Mouse (Mus musculus): ENCODE measurements around the gene Scn1b. TPM values are rescaled to one million over a fixed set of nuclear protein-coding genes. Genes with fewer than 3 reads are reported as not detected.
A peak's percentile ranks its signal among the peaks of the same experiment; 100 is the strongest.

Scn1b gene
- polyA plus RNA-seq, 1 experiment from 2014 or later = 3.0 TPM

DNA sequence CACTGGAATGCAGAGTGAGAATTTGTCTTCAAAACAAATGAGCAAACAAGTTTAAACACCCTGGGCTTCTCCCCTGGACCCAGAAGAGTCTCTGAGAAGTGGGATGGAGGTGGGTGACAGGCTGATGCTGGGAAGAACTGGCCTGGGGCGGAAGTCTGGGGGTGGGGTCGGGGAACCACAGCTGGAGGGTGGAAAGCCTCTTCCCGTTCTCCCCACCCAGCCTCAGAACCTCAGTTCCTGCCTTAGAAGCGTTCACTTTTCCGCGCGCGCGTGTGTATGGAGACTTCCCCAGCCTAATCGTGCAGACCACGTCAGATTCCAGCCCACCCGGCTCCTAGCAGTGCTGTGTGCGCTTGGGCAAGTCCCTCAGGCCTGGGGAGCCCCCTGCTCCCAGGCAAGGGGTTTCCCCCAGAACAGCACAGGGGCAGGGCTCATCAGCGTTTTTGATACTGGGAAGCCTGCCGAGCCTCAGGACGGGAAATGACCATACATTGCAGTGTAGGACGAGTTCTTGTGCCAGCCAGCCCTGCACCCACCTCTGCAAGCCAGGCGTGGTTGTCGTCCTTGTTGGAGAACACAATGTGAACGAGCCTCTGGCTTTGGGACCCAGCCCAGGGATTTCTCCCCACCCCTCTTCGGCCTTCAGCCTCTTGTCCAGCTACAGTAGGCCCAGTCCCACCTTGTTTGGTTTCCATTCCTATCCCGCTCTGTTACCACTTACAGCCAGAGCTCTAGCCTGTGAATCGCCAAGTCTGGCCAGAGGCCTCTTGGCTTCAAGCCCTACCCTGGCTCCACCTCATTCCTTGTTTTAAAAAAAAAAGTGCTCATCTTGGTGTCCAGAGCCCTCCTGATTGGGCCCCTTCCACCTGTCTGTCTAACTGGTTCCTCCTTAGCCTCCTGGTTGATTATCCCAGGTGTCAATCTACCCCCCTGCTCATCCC, 24.8 kb upstream of the Scn1b start:
- H3K4me1 ChIP-seq (ENCODE audit: control insufficient read depth, insufficient read depth, low read length) = peaks cover 39% of the 10 kb centered on the region
- no peaks in the 10 kb centered on the region for H3K9me3 ChIP-seq (replicated peaks; ENCODE audit: control insufficient read depth, low read length)
- peak overlapping the region; percentile 94 for H3K27ac ChIP-seq (ENCODE audit: low read depth, low read length)
- WGBS (ENCODE audit: insufficient replicate concordance) = 20% methylated on average over 23 of the region's 23 CpGs
- H3K4me2 ChIP-seq = peak overlapping the region; percentile 78
- peak overlapping the region; percentile 97 for H3K9ac ChIP-seq (ENCODE audit: low read depth, low read length)
- peak; percentile 46 for ATAC-seq (replicated peaks; ENCODE audit: insufficient number of reproducible peaks, low FRiP score, low TSS enrichment)
- H3K27me3 ChIP-seq (ENCODE audit: control insufficient read depth, insufficient read depth, low read length) = no peaks in the 10 kb centered on the region
- H3K4me3 ChIP-seq (ENCODE audit: low read depth, low read length) = peak overlapping the region; percentile 93
- 0 out of 2 replicates have a peak, but pooled peaks cover 1% of the 10 kb centered on the region for H3K36me3 ChIP-seq (ENCODE audit: control insufficient read depth, insufficient read depth, low read length)

DNA sequence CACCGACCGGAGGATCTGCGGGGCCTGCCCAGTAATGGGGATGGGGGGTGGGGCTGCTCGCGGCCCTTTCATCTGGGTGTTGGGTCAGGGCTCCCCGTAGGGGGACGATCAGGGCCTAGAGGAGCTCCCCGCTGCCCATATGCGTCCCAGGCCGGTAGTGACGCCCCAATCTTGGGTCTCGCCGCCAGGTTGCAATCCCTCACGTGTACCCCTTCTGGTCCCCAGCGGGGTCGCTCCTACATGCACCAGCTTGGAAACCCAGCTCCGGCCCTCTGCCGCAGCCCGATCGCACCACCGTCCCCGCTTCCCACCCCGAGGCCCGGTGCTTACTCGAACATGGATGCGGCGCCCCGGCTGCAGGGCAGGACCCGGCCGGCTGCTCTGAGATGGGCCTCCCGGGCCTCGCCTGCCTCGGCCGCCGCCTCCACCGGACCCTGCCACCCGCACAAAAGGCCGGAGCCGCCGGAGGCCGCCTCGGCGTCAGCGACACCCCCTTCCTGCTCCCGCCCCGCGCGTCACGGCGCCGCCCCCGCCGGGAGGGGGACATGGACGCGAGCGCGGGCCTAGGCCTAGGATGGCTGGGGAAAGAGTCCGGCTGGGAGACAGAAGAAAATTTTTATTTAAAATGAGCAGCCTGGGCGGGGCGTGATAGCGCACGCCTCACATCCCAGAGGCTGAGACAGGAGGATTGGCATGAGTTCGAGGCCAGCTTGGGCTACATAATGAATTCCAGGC, 23.9 kb upstream of the Scn1b start:
- H3K9me3 ChIP-seq (replicated peaks; ENCODE audit: control insufficient read depth, low read length) = no peaks in the 10 kb centered on the region
- H3K36me3 ChIP-seq (ENCODE audit: control insufficient read depth, insufficient read depth, low read length) = 0 out of 2 replicates have a peak, but pooled peaks cover 3% of the 10 kb centered on the region
- WGBS (ENCODE audit: insufficient replicate concordance) = under 1% methylated on average over 53 of the region's 63 CpGs
- H3K27ac ChIP-seq (ENCODE audit: low read depth, low read length) = peak overlapping the region; percentile 94
- H3K27me3 ChIP-seq (ENCODE audit: control insufficient read depth, insufficient read depth, low read length) = no peaks in the 10 kb centered on the region
- H3K4me3 ChIP-seq (ENCODE audit: low read depth, low read length) = peak overlapping the region; percentile 93
- peak overlapping the region; percentile 97 for H3K9ac ChIP-seq (ENCODE audit: low read depth, low read length)
- peak; percentile 86 for ATAC-seq (replicated peaks; ENCODE audit: insufficient number of reproducible peaks, low FRiP score, low TSS enrichment)
- H3K4me2 ChIP-seq = peak overlapping the region; percentile 78
- peaks cover 45% of the 10 kb centered on the region for H3K4me1 ChIP-seq (ENCODE audit: control insufficient read depth, insufficient read depth, low read length)

DNA sequence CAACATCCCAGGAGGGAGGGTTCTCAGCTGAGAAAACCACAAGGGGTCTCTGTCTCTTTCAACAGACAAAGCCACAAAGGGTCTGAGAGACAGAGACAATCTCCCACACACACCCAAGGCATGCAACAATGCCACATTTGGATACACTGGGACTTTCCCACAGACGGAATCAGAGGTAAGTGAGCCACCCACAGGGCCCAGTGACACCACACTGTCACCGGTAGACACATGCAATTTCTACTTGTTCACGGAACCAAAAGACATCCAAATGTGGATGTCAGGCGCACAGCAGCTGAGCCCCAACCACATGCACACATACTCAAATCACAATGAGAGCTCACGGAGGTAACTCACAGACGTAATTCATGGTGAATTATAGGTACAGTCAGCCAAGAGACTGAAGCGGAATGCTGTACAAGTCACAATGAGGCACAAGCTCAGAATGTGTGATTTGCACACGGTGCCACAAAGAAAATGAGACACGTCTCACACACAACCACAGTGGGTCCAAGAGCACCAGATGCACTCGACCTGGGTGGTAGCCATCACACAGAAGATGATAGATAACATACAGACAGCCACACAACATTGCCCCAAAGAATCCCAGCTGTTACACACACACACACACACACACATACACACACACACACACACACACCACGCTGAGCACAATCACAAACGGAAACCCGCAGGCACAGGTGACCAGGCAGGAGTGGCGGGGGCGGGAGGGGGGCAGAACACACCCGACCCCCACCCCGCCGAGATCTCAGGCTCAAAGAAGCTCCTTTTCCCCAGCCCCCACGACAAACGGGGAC, 23.2 kb upstream of the Scn1b start:
- peak overlapping the region; percentile 94 for H3K27ac ChIP-seq (ENCODE audit: low read depth, low read length)
- H3K9ac ChIP-seq (ENCODE audit: low read depth, low read length) = peak overlapping the region; percentile 97
- peak overlapping the region; percentile 93 for H3K4me3 ChIP-seq (ENCODE audit: low read depth, low read length)
- H3K4me2 ChIP-seq = peak overlapping the region; percentile 78
- peaks cover 45% of the 10 kb centered on the region for H3K4me1 ChIP-seq (ENCODE audit: control insufficient read depth, insufficient read depth, low read length)
- no peaks in the 10 kb centered on the region for H3K9me3 ChIP-seq (replicated peaks; ENCODE audit: control insufficient read depth, low read length)
- ATAC-seq (replicated peaks; ENCODE audit: insufficient number of reproducible peaks, low FRiP score, low TSS enrichment) = no peak
- 0 out of 2 replicates have a peak, but pooled peaks cover 3% of the 10 kb centered on the region for H3K36me3 ChIP-seq (ENCODE audit: control insufficient read depth, insufficient read depth, low read length)
- 3% methylated on average over 20 of the region's 20 CpGs for WGBS (ENCODE audit: insufficient replicate concordance)
- H3K27me3 ChIP-seq (ENCODE audit: control insufficient read depth, insufficient read depth, low read length) = no peaks in the 10 kb centered on the region

DNA sequence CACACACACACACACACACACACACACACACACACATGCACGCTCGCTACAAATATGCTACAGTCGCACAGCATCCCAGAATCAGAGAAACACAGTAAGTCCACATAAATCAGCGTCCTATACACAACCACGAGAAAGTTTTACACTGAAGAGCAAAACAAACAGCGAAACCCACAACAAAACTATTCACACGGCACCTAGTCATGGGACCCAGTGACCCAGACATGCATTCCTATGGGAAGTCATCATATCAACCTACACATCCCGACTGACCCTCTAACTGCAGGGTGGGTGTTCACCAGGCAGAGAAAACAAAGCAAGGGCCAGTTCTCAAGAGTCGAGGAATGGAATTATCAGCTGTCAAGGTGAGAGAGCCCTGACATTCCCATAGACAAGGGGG, 22.5 kb upstream of the Scn1b start:
- no peak for ATAC-seq (replicated peaks; ENCODE audit: insufficient number of reproducible peaks, low FRiP score, low TSS enrichment)
- peak overlapping the region; percentile 93 for H3K4me3 ChIP-seq (ENCODE audit: low read depth, low read length)
- H3K27ac ChIP-seq (ENCODE audit: low read depth, low read length) = peak overlapping the region; percentile 94
- H3K9ac ChIP-seq (ENCODE audit: low read depth, low read length) = peak overlapping the region; percentile 97
- H3K36me3 ChIP-seq (ENCODE audit: control insufficient read depth, insufficient read depth, low read length) = 0 out of 2 replicates have a peak, but pooled peaks cover 3% of the 10 kb centered on the region
- H3K27me3 ChIP-seq (ENCODE audit: control insufficient read depth, insufficient read depth, low read length) = no peaks in the 10 kb centered on the region
- H3K4me1 ChIP-seq (ENCODE audit: control insufficient read depth, insufficient read depth, low read length) = peaks cover 44% of the 10 kb centered on the region
- H3K9me3 ChIP-seq (replicated peaks; ENCODE audit: control insufficient read depth, low read length) = no peaks in the 10 kb centered on the region
- H3K4me2 ChIP-seq = peak overlapping the region; percentile 78
- 40% methylated on average over 9 of the region's 9 CpGs for WGBS (ENCODE audit: insufficient replicate concordance)

DNA sequence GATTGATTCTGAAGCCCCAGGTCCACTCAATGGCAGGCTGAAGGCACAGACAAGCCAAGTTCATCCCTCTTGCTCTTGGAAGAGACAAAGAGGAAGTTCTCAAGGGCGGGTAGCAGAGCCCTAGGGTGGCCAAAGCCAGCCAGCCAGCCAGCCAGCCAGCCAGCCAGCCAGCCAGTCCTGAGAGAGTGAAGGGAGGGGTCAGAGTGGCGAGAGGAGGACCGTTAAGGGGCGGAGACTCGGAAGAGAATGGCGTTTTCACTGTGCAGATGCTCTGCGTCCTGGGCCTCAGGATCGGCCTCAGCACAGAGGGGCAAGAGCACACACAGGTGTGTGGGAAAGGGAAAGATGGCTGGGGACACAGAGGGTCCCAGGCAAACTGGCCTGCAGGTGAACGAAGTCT, 22.0 kb upstream of the Scn1b start:
- ATAC-seq (replicated peaks; ENCODE audit: insufficient number of reproducible peaks, low FRiP score, low TSS enrichment) = peak; percentile 24; the same call in 1 of the 2 replicates

DNA sequence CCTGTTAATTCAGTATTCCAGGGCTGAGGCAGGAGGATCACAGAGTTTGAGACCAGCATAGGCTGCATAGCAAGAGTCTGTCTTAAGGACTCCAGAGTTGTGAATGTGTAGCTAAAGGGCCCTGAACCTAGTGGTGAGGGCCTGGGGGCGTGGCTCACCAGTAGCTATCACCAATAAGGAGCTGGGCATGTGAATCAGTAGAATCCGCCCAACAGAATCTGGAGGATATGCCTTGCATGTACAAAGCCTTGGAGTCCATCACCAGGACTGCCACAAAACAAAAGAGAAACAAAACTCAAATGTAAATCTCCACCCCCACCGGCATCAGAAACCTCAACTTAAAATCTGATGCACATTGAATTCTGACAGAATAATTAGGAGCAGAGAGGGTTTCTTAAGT, 21.3 kb upstream of the Scn1b start:
- Histone ChIP-seq H3K27me3 (ENCODE audit: control insufficient read depth, insufficient read depth, low read length) (no peaks in the 10 kb centered on the region), H3K9ac (ENCODE audit: low read depth, low read length) (peak overlapping the region; percentile 56), H3K4me1 (ENCODE audit: control insufficient read depth, insufficient read depth, low read length) (peaks cover 44% of the 10 kb centered on the region), H3K4me3 (ENCODE audit: low read depth, low read length) (no peak overlapping the region), H3K27ac (ENCODE audit: low read depth, low read length) (peak overlapping the region; percentile 67; the same call in 1 of the 2 replicates), H3K36me3 (ENCODE audit: control insufficient read depth, insufficient read depth, low read length) (peaks cover 8% of the 10 kb centered on the region; the same call in 1 of the 2 replicates), H3K4me2 (peak overlapping the region; percentile 78), H3K9me3 (replicated peaks; ENCODE audit: control insufficient read depth, low read length) (no peaks in the 10 kb centered on the region)
- 61% methylated on average over 3 of the region's 3 CpGs for WGBS (ENCODE audit: insufficient replicate concordance)
- ATAC-seq (replicated peaks; ENCODE audit: insufficient number of reproducible peaks, low FRiP score, low TSS enrichment) = no peak

More for the DNA sequence above, 22.0 kb upstream of the Scn1b start:
- Histone ChIP-seq H3K36me3 (ENCODE audit: control insufficient read depth, insufficient read depth, low read length) (0 out of 2 replicates have a peak, but pooled peaks cover 3% of the 10 kb centered on the region), H3K4me3 (ENCODE audit: low read depth, low read length) (peak overlapping the region; percentile 93), H3K9me3 (replicated peaks; ENCODE audit: control insufficient read depth, low read length) (no peaks in the 10 kb centered on the region), H3K4me2 (peak overlapping the region; percentile 78), H3K27ac (ENCODE audit: low read depth, low read length) (peak overlapping the region; percentile 67), H3K27me3 (ENCODE audit: control insufficient read depth, insufficient read depth, low read length) (no peaks in the 10 kb centered on the region), H3K4me1 (ENCODE audit: control insufficient read depth, insufficient read depth, low read length) (peaks cover 44% of the 10 kb centered on the region), H3K9ac (ENCODE audit: low read depth, low read length) (peak overlapping the region; percentile 97)
- whole genome bisulfite sequencing (ENCODE audit: insufficient replicate concordance) = 5% methylated on average over 9 of the region's 9 CpGs

DNA sequence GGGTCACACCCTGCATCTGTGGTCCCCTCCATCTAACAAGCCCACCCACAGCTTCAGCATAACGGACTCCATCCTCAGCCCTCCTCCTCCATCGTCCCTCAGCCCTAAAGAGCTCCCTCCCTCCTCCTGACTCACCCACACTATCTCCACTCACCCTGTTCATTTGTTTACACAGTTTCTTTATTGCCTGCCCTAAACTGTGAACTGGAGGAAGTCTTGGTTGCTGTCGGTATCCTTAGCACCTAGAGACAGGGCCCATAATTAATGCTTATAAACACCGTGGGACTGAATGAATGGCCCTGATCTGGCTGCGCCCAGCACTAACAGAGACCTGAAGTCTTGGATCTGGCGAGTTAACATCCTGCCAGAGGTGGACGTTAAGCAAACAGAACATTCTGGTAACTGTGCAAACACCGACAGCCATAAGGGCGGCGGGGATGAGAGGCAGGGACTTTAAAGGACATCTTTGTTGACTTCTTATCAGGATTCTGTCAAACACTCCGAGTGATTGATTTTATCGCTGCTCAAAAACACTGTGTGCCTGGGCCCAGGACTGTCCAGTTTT, 18.9 kb upstream of the Scn1b start:
- Histone ChIP-seq H3K27ac (ENCODE audit: low read depth, low read length) (no peak overlapping the region), H3K4me1 (ENCODE audit: control insufficient read depth, insufficient read depth, low read length) (peaks cover 45% of the 10 kb centered on the region), H3K4me3 (ENCODE audit: low read depth, low read length) (no peak overlapping the region), H3K4me2 (no peak overlapping the region), H3K9ac (ENCODE audit: low read depth, low read length) (no peak overlapping the region), H3K27me3 (ENCODE audit: control insufficient read depth, insufficient read depth, low read length) (no peaks in the 10 kb centered on the region), H3K9me3 (replicated peaks; ENCODE audit: control insufficient read depth, low read length) (no peaks in the 10 kb centered on the region), H3K36me3 (ENCODE audit: control insufficient read depth, insufficient read depth, low read length) (peaks cover 31% of the 10 kb centered on the region)
- 36% methylated on average over 12 of the region's 12 CpGs for WGBS (ENCODE audit: insufficient replicate concordance)
- no peak for ATAC-seq (replicated peaks; ENCODE audit: insufficient number of reproducible peaks, low FRiP score, low TSS enrichment)

Data from heart, embryonic 11.5 days (tissue).